Mouse (Mus musculus) left cerebral cortex, adult 9 months (tissue): ENCODE measurements at regions not wholly inside any gene's neighbourhood (a gene's known extent, or its start where the extent isn't known, plus 50 kb on each side); places are given as distances from the start of the nearest gene placed in this dataset.

Source experiments
- DNase-seq, 2 experiments: peaks; one replicate each; pipeline ENCODE4 v3.0.0; 2022; ENCODE audit warnings: low spot score in 2 of 2

GRCm38 (mm10) chr6:59556668-59557310 is 130.7 kb upstream of the Gprin3 start:
- DNase-seq: no peak

DNA sequence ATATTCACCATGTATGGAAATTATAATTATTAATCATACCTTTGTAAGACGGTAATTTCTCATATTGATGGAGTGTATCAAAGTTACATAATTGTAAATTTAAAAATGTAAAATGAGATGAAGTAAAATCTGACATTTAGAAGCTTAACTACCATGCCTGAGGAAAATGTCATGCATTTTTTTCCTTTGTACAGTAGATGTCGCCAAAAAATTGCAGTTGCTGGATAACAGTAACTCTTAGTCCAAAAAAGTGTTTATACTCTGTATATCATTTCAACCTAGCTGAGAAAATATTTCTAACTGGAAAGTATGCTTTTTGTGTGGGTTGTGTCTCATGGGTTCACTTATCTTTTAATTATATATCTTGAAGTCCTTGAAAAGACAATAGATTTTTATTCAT is 110.9 kb upstream of the Gprin3 start:
- DNase-seq: no peak

GRCm38 (mm10) chr6:59524940-59525265 is 98.8 kb upstream of the Gprin3 start:
- DNase-seq: peak; percentile 3 to 20

GRCm38 (mm10) chr6:59524095-59524939 is 98.2 kb upstream of the Gprin3 start:
- no peak for DNase-seq

- DNase-seq: no peak
Observed at GRCm38 (mm10) chr6:59522960-59523359, 96.9 kb upstream of the Gprin3 start.

DNA sequence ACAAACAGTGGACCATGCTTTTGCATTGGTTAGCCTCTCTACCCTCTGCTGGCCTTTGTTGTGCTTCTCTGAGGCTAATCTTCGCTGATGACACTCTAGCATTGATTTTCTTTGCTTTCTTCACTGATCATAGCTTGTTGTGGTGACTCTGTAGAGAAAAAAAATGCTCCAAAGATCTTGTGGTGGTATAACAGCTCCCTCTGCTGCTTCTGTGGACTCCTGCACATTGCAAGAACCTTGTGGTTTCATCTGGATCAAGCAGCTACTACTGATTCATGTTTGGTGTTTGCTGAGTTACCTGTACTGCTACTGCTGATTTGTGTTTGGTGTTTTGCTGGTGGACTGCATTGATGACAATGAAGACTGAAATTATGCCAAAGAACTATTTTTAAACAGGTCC is 74.7 kb upstream of the Gprin3 start:
- peak in 1 of 2 experiments; percentile 25 for DNase-seq

DNA sequence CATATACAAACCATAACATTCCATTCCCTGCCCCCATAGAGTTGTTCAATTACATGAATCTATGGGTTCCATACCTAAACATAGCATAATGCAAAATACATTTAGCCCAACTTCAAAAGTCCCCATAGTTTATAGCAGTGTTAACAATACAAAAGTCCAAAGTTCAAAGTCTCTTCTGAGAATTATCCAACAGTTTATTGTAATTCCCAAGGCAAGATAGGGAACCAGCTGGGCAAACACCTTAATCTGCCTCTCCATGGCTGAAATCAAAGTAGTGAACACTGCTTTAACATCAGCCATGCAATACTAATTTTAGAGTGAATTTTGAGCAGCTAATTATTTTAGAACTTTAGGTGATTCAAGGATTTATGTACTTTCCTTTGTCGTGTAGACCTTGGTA is 72.7 kb upstream of the Gprin3 start:
- no peak for DNase-seq

GRCm38 (mm10) chr6:59498079-59498478 is 72.0 kb upstream of the Gprin3 start:
- peak in 1 of 2 experiments; percentile 74 for DNase-seq

GRCm38 (mm10) chr6:59489001-59489575 is 63.0 kb upstream of the Gprin3 start:
- DNase-seq: no peak

DNA sequence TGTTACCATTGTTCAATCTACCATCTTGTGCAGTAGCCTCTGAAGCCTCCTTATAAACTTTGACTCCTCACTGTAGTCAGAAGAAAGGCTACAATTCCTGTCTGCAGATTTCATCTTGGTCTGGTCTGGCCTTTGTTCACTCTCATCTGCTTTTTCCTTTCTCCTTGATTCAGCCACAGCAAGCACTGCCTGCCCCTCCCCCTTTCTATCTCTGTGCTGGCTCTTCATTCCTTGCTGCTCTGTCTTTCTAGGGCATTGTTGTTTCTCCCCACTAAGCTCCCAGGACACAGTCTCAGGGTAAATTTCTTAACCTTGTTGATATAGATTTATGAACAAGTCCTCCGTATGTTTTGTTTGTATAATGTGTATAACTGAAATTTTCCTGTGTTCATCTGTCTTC is 62.3 kb upstream of the Gprin3 start:
- DNase-seq: no peak

DNA sequence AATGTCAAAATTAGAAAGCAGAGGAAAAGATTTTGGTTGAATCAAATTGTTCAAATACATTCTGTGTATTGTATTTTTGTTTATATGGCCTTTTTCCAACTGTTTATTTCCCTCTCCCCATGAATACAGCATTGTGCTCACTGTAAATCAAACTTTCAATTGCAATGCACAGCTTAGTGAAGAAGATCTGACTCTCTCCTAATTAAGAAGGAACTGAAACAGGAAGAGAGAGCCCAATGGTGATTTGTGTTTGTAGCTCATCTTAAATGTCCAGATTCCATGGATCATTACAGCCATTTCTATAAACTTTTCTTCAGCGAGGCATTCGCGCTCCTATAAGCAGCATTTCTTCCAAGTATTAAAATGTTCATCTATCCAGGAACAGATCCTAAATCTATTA is 57.9 kb upstream of the Gprin3 start:
- DNase-seq: no peak

- peak in 1 of 2 experiments; percentile 45 for DNase-seq
Observed at GRCm38 (mm10) chr6:59483587-59483986, 57.5 kb upstream of the Gprin3 start.
